Mouse (Mus musculus) forebrain, embryonic 16.5 days (tissue): ENCODE measurements at regions not wholly inside any gene's neighbourhood (a gene's known extent, or its start where the extent isn't known, plus 50 kb on each side); places are given as distances from the start of the nearest gene placed in this dataset.
"Not testable (repeated sequence)": the region's sequence is repeated elsewhere in the genome, so short reads cannot be mapped to it uniquely, and the experiment has no call there.

Experiments used
- ATAC-seq: fragments of 200-750 bp; cut with Nextera tagmentation; 2 replicates; pipeline ENCODE4 v1.8.0; 2017; ENCODE audit warnings: mild to moderate bottlenecking, moderate library complexity
- H3K27ac ChIP-seq: fragments of 300-500 bp; sonication (generic); 2 replicates; pipeline ENCODE4 v1.5.1; 2014; ENCODE audit warnings: low read length, control low read depth
- H3K27me3 ChIP-seq: fragments of 300-500 bp; sonication (generic); replicated peaks from 2 replicates; pipeline ENCODE4 v1.6.1; 2014; ENCODE audit warnings: low read length; ENCODE audit not compliant: control insufficient read depth, insufficient read depth
- H3K36me3 ChIP-seq: fragments of 300-500 bp; sonication (generic); 2 replicates; pipeline ENCODE4 v1.6.1; 2014; ENCODE audit not compliant: control insufficient read depth, insufficient read depth
- H3K4me1 ChIP-seq: fragments of 300-500 bp; sonication (generic); replicated peaks from 2 replicates; pipeline ENCODE4 v1.6.1; 2014; ENCODE audit warnings: low read length; ENCODE audit not compliant: control insufficient read depth, insufficient read depth
- H3K4me2 ChIP-seq: fragments of 300-500 bp; sonication (generic); 2 replicates; pipeline ENCODE4 v1.6.1; 2014; ENCODE audit warnings: mild to moderate bottlenecking, low read length, control low read depth
- H3K4me3 ChIP-seq: fragments of 300-500 bp; sonication (generic); replicated peaks from 2 replicates; pipeline ENCODE4 v1.5.1; 2014; ENCODE audit warnings: mild to moderate bottlenecking, low read length, control low read depth
- H3K9ac ChIP-seq: fragments of 300-500 bp; sonication (generic); replicated peaks from 2 replicates; pipeline ENCODE4 v1.6.1; 2014; ENCODE audit warnings: low read depth, low read length, control low read depth
- H3K9me3 ChIP-seq: fragments of 300-500 bp; sonication (generic); 2 replicates; pipeline ENCODE4 v1.6.1; 2016; ENCODE audit warnings: low read length; ENCODE audit not compliant: control insufficient read depth
- WGBS: fragments of 180-500 bp; shearing (Covaris S2); extraction: QIAGEN DNeasy Blood & Tissue Kit; methylation state at CpG from one replicate; pipeline ENCODE4 v1.1.7; 2014; 5-methylcytosine and 5-hydroxymethylcytosine counted together

- not testable (repeated sequence) for H3K9me3 ChIP-seq, H3K36me3 ChIP-seq, H3K4me2 ChIP-seq, H3K9ac ChIP-seq, H3K27ac ChIP-seq, H3K27me3 ChIP-seq, H3K4me3 ChIP-seq, H3K4me1 ChIP-seq, ATAC-seq
- 68% methylated on average over 3 of the region's 3 CpGs for WGBS
Observed at GRCm38 (mm10) chr6:67690997-67691396, 155.4 kb upstream of the Tacstd2 start.

DNA sequence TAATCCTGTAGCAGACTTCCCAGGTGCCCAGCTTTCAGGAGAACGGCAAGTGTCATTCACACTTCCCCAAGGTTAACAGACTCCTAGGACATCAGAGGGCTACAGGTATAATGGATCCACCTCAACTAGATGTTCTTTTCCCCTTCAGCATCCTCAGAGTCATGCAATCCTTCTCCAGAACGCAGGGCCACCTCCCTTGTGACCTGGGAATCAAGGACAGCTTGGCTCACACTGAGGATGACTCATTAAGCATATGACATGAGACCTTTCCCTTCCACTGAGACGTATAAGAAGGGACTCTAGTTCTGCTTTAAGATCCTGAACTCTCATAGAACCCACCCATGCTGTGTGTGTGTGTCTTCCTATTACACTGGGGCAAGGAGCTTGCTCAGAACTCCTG, 147.5 kb upstream of the Tacstd2 start:
- H3K4me3 ChIP-seq, H3K4me2 ChIP-seq, H3K9me3 ChIP-seq, H3K4me1 ChIP-seq, ATAC-seq, H3K9ac ChIP-seq, H3K27me3 ChIP-seq, H3K27ac ChIP-seq, H3K36me3 ChIP-seq: not testable (repeated sequence)
- WGBS = 66% methylated on average over 3 of the region's 3 CpGs

- not testable (repeated sequence) for ATAC-seq
Observed at GRCm38 (mm10) chr6:67681641-67682040, 146.0 kb upstream of the Tacstd2 start.

DNA sequence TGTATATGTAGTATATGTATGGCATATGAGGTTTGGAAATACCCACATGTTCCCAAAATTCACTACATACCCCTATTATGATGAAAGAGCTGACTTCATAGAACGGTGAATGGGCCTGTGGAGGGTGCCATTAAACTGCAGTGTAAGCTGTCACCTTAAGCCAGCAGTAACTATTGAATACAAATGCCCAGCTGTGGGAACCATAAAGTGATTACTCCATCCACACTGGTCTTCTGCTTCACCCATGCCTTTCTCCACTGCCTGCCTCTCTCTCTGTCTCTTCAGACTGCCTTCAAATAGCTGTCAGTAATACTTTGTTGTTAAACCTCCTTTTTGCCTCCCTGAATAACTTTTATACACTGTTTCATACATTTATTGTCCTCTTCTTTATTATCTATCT, 143.5 kb upstream of the Tacstd2 start:
- not testable (repeated sequence) for H3K27me3 ChIP-seq, H3K4me2 ChIP-seq, H3K9me3 ChIP-seq, H3K4me1 ChIP-seq, H3K27ac ChIP-seq, H3K36me3 ChIP-seq, ATAC-seq, H3K9ac ChIP-seq, H3K4me3 ChIP-seq
- 32% methylated on average over 1 of the region's 1 CpGs for WGBS

More at GRCm38 (mm10) chr6:67681641-67682040, 146.0 kb upstream of the Tacstd2 start:
- H3K4me2 ChIP-seq, H3K27ac ChIP-seq, H3K4me1 ChIP-seq, H3K36me3 ChIP-seq, H3K9me3 ChIP-seq, H3K4me3 ChIP-seq, H3K27me3 ChIP-seq, H3K9ac ChIP-seq: not testable (repeated sequence)
- WGBS = 57% methylated on average over 10 of the region's 10 CpGs

DNA sequence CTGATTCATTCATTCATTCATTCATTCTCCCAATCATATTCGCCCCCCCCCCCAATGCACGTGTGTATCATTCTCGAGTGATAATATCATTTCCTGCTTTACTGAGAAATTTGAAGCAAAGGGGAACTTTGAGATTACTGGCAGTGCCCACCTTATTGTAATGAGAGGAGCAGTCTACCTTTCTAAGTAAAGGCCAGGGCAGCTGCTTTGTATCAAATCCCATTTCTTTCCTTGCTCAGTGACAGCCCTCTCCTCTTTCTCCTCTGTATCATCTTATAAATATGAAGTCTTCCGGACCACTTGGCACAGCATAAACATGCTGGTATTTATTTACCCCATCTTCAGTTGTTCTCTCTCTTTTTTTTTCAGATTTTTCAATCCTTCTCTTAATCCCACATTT, 139.1 kb upstream of the Tacstd2 start:
- H3K27me3 ChIP-seq, H3K4me2 ChIP-seq, H3K4me1 ChIP-seq, H3K9ac ChIP-seq, H3K27ac ChIP-seq, H3K4me3 ChIP-seq, H3K36me3 ChIP-seq, H3K9me3 ChIP-seq, ATAC-seq: not testable (repeated sequence)
- 91% methylated on average over 4 of the region's 4 CpGs for WGBS

- not testable (repeated sequence) for ATAC-seq, H3K9ac ChIP-seq
- WGBS = 75% methylated on average over 2 of the region's 2 CpGs
Observed at GRCm38 (mm10) chr6:67673316-67673715, 137.7 kb upstream of the Tacstd2 start.

DNA sequence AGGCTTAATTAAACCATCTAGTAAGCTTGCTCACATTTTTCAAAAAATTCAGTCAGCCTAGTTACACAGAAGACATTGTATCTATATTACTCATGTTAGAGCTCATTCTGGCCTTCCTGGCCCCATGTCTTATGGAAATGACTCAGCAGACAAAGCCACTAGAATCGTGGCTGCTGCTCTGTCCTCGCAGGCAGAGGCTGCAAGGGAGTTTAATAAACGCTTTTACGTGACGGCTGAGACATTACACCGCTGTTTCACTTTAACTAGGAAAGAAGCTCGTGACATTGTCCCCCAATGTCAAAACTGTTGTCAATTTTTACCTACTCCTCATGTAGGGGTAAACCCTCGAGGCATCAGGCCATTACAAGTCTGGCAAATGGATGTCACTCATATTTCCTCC, 132.5 kb upstream of the Tacstd2 start:
- H3K9me3 ChIP-seq, H3K4me2 ChIP-seq, H3K9ac ChIP-seq, H3K27ac ChIP-seq, ATAC-seq, H3K27me3 ChIP-seq, H3K4me3 ChIP-seq, H3K36me3 ChIP-seq, H3K4me1 ChIP-seq: not testable (repeated sequence)
- WGBS = 85% methylated on average over 8 of the region's 8 CpGs

More at GRCm38 (mm10) chr6:67673316-67673715, 137.7 kb upstream of the Tacstd2 start:
- not testable (repeated sequence) for H3K27ac ChIP-seq, H3K4me1 ChIP-seq, H3K9me3 ChIP-seq, H3K36me3 ChIP-seq, H3K27me3 ChIP-seq, H3K4me3 ChIP-seq, H3K4me2 ChIP-seq

GRCm38 (mm10) chr6:67631617-67632016, 96.0 kb upstream of the Tacstd2 start:
- no peak overlapping the region for H3K4me3 ChIP-seq
- H3K27me3 ChIP-seq = no peaks in the 10 kb centered on the region
- H3K36me3 ChIP-seq = no peaks in the 10 kb centered on the region
- H3K4me2 ChIP-seq = no peak overlapping the region
- no peaks in the 10 kb centered on the region for H3K4me1 ChIP-seq
- H3K9ac ChIP-seq = no peak overlapping the region
- H3K27ac ChIP-seq = no peak overlapping the region
- H3K9me3 ChIP-seq = no peaks in the 10 kb centered on the region
- no peak for ATAC-seq

GRCm38 (mm10) chr6:67610402-67610801, 74.8 kb upstream of the Tacstd2 start:
- no peaks in the 10 kb centered on the region for H3K4me1 ChIP-seq
- no peak overlapping the region for H3K27ac ChIP-seq
- WGBS = 52% methylated on average over 1 of the region's 1 CpGs
- H3K27me3 ChIP-seq = no peaks in the 10 kb centered on the region
- H3K4me2 ChIP-seq = no peak overlapping the region
- H3K9me3 ChIP-seq = no peaks in the 10 kb centered on the region
- no peak overlapping the region for H3K9ac ChIP-seq
- peak; percentile 43; the same call in 1 of the 2 replicates for ATAC-seq
- no peaks in the 10 kb centered on the region for H3K36me3 ChIP-seq
- H3K4me3 ChIP-seq = no peak overlapping the region

- 57% methylated on average over 1 of the region's 1 CpGs for WGBS
- not testable (repeated sequence) for ATAC-seq, H3K36me3 ChIP-seq, H3K4me1 ChIP-seq, H3K27me3 ChIP-seq, H3K27ac ChIP-seq, H3K9ac ChIP-seq, H3K9me3 ChIP-seq, H3K4me2 ChIP-seq, H3K4me3 ChIP-seq
Observed at GRCm38 (mm10) chr6:67609461-67609860, 73.9 kb upstream of the Tacstd2 start.
